Mouse (Mus musculus) gastrocnemius, adult 2 months (tissue): ENCODE data around the gene Thrap3. TPM values are rescaled to one million over a fixed set of nuclear protein-coding genes. Genes with fewer than 3 reads are reported as not detected.

Experiments used
- DNase-seq: peaks from one replicate; pipeline ENCODE4 v3.0.0; 2022
- H3K27ac ChIP-seq: fragments of 200-600 bp; 2 replicates; pipeline ENCODE4 v1.8.1; 2022; ENCODE audit warnings: mild to moderate bottlenecking
- H3K4me3 ChIP-seq: fragments of 200-600 bp; 2 replicates; pipeline ENCODE4 v1.8.1; 2022; ENCODE audit warnings: mild to moderate bottlenecking, moderate library complexity
- CTCF ChIP-seq: fragments of 200-600 bp; IDR thresholded peaks from 2 replicates; pipeline ENCODE4 v1.8.1; 2022; ENCODE audit warnings: antibody characterized with exemption, mild to moderate bottlenecking, moderate library complexity
- intact Hi-C: fragments of 180-260 bp; cut with DNase I; formaldehyde crosslinking; loops from one replicate; pipeline ENCODE4 v1.15.1; 2025
- total RNA-seq, 2 experiments: library from RNA; stranded (reverse); gene quantifications; 2 replicates each; pipeline ENCODE4 v1.2.3; 2021

Gene Thrap3
- total RNA-seq, 2 experiments from 2014 or later: 102 to 108 TPM

DNA sequence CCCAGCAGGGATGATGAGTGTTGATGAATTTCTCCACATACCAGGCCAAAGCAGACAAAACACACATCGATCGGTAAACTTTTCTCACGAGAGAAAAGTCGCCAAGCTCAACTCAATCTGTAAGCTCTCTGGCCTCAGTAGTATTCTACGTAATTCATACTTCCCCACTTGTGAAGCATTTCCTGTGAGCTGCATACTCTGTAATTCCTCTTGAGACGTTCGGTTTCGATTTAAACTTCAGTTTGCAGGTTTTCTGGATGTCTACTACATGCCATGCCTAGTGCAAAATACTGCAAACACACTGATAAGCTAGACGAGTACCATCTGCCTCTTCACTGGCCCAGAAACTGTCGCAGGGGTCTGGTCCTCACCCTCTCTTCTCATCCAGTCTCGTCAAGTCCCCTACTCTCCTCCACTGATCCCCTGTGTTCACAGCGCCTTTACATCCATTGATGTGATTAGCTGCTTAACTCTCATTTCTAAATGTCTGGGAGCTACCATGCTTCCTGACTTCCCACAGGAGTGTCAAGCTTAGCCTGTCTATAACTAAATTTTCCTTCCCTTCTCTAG is 2.2 kb upstream of the Thrap3 start:
- intact Hi-C loops: no loop called here
- Histone ChIP-seq H3K4me3 (no peak overlapping the region), H3K27ac (peak overlapping the region; percentile 97; the same call in 1 of the 2 replicates)
- no peak for TF ChIP-seq CTCF
- no peak for DNase-seq

DNA sequence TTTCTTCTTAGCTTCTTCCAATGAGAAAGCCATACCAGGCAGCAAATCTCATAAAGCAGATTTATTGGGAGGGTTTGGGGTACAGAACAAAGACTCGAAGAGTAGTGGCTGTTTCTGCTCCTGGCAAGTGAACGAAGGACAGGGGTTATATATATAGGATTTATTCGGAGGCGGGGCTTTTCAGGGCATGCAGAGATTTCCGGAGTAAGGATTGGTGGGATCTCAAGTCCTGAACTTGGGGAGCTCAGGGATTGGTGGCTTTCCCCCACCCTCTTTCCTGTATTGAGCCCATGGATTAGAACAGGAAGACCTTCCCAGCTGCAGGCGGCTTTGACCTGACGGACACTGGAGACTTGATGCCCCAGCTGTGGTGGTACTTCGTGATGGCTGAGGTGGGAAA is 1.5 kb upstream of the Thrap3 start:
- H3K4me3 ChIP-seq: no peak overlapping the region
- H3K27ac ChIP-seq: peak overlapping the region; percentile 97
- intact Hi-C loops: no loop called here
- DNase-seq: no peak
- TF ChIP-seq CTCF: no peak

DNA sequence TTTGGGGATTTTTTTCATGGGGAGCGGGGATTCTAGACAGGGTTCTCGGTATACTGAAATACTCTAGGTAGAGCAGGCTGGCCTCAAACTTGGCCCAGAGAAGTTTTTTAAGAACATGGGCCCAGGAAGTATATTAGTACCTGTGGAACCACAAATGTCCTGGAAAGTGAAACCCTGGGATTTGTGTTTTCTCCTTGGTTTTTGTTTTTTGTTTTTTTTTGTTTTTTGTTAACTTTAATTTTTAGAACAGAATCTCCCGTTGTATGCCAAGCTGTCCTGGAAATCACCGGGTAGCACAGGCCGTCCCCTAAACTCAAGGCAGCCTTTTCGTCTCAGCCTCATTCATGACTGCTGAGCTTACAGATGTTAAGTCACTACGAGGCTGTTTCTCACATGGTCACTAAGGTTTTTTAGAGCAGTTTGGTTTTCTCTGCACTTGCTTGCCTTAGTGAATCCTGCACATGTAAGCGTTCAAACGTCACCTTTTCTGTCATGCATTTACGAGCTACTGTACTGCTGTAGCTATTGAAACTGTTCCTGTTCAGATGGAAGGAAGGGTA is 856 bp upstream of the Thrap3 start:
- Histone ChIP-seq H3K27ac (peak overlapping the region; percentile 97), H3K4me3 (peak overlapping the region; percentile 86)
- no peak for DNase-seq
- intact Hi-C loops: no loop called here
- TF ChIP-seq CTCF: no peak

DNA sequence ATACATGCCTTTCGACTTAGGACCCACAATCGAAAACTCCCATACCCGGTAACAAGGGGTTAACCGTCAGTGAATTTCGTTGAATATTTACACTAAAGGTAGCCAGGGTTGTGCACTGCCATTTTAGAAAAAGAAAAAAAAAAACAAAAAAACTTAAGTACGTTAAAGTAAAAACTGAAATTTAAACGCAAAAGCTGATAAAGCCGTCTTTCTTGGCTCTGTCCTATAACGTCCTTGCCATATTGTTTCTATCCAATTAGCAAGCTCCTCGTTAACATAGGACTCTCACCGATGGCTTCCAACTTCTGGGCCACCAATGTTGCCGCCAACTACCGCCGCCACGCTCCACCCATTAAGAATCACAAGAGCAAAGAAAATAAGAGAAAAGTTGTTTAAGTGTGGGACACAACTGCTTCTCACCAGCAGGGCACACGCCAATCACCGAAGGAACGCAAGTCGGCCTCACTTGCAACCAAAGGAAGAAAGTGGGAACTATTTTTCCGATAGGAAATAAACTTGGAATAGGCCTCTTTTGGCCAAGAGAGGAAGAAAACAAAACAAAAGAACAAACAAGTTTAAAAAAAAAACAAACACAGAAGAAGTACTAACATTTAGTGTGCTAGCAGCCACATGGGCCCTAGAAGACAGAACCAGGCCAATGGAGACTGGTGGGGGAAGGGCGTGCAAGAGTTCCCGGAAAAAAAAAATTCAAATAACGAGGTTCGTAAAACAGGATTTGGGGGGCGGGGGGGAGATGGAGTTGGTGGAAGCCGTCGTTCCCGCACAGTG is 852 bp downstream of the Thrap3 start:
- DNase-seq: peak; percentile 43
- TF ChIP-seq CTCF: peak; percentile 23
- H3K27ac ChIP-seq: peak overlapping the region; percentile 97
- intact Hi-C loops: no loop called here
- H3K4me3 ChIP-seq: peak overlapping the region; percentile 86

DNA sequence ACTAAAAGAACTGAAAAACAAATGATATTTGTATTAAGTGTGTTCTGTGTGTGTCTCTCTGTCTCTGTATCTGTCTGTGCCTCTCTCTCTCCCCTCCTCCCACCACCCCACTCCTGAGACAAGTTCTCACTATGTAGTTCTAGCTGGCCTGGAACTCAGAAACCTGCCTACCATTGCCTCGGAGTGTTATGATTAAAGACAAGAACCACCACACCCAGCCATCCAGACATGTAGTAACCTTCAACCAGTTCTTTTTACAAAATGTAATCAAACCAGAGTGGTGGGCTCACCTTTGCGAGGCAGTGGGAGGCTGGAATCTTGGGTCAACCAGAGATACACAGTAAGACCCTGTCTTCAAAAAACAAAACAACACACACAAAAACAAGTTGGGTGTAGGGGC is 1.9 kb downstream of the Thrap3 start:
- DNase-seq: no peak
- no peak for TF ChIP-seq CTCF
- intact Hi-C loops: no loop called here

GRCm38 (mm10) chr4:126200036-126200435 is 2.5 kb downstream of the Thrap3 start:
- DNase-seq: no peak
- H3K4me3 ChIP-seq: peak overlapping the region; percentile 86
- no peak for TF ChIP-seq CTCF
- H3K27ac ChIP-seq: peak overlapping the region; percentile 97
- intact Hi-C loops: no loop called here

More for the DNA sequence above, 1.9 kb downstream of the Thrap3 start:
- H3K4me3 ChIP-seq: peak overlapping the region; percentile 86
- peak overlapping the region; percentile 97 for H3K27ac ChIP-seq

GRCm38 (mm10) chr4:126199556-126199955 is 3.0 kb downstream of the Thrap3 start:
- intact Hi-C loops: no loop called here
- TF ChIP-seq CTCF: no peak
- H3K27ac ChIP-seq: peak overlapping the region; percentile 97

GRCm38 (mm10) chr4:126197485-126197884 is 5.1 kb downstream of the Thrap3 start:
- Histone ChIP-seq H3K27ac (peak overlapping the region; percentile 97), H3K4me3 (peak overlapping the region; percentile 32; the same call in 1 of the 2 replicates)
- TF ChIP-seq CTCF: no peak
- intact Hi-C loops: no loop called here
- DNase-seq: no peak

More at GRCm38 (mm10) chr4:126199556-126199955, 3.0 kb downstream of the Thrap3 start:
- H3K4me3 ChIP-seq: peak overlapping the region; percentile 86
- DNase-seq: peak; percentile 41

DNA sequence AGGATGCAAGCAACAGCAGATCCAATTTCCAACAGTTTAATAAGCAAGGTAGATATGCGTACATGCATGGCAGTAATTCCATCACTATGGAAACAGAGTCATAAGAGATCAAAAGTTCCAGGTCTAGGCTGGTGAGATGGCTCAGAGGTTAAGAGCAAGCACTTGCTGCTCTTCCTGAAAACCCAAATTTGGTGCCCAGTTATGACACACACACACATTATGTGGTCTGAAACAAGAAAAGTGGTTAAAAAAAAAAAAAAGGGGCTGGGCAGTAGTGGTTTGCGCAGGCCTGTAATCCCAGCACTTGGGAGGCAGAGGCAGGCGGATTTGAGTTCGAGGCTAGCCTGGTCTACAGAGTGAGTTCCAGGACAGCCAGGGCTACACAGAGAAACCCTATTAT is 7.6 kb downstream of the Thrap3 start:
- TF ChIP-seq CTCF: no peak
- intact Hi-C loops: no loop called here
- Histone ChIP-seq H3K4me3 (no peak overlapping the region), H3K27ac (no peak overlapping the region)
- no peak for DNase-seq

DNA sequence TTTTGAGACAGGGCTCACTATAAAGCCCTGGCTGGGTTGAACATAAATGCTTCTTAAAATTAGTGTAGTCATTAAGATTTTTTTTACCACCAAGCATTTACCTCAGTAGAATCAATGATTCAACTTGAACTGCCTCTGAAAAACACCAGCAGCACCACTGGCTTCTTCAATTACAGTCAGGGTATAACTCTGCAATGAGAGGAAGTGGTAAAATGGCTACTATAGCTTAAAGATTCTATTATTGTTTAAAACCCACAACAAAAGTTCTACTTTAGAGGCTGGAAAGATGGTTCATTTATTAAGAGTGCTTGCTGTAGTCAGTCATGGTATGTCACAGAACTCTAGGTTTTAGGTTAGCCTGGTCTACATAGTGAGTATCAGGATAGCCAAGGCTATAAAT is 8.3 kb downstream of the Thrap3 start:
- H3K27ac ChIP-seq: no peak overlapping the region
- DNase-seq: no peak

GRCm38 (mm10) chr4:126190636-126191035 is 11.9 kb downstream of the Thrap3 start:
- TF ChIP-seq CTCF: no peak
- Histone ChIP-seq H3K27ac (no peak overlapping the region), H3K4me3 (no peak overlapping the region)
- intact Hi-C loops: no loop called here
- DNase-seq: no peak

More for the DNA sequence above, 8.3 kb downstream of the Thrap3 start:
- intact Hi-C loops: no loop called here
- no peak overlapping the region for H3K4me3 ChIP-seq
- TF ChIP-seq CTCF: no peak

DNA sequence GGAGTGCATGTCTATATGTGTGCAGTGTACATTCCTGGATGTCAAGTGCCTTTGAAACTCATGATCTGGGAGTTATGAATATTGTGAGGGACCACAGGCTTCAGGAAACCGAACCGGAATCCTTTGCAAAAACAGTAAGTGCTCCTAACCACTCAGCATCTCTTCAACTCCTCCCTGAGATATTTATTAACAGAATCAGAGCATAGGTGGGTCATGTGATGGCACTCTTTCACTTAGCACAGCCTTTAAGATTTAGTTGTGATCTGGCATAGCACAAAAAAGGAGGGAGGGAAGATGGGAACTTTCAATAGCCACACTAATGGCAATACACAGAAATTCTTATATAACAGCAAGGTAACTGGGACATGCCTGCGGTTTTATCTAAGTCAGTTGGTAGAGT is 15.5 kb downstream of the Thrap3 start:
- no peak for DNase-seq
- no peak for TF ChIP-seq CTCF
- no peak overlapping the region for H3K4me3 ChIP-seq
- intact Hi-C loops: no loop called here
- H3K27ac ChIP-seq: peak overlapping the region; percentile 50; the same call in 1 of the 2 replicates

DNA sequence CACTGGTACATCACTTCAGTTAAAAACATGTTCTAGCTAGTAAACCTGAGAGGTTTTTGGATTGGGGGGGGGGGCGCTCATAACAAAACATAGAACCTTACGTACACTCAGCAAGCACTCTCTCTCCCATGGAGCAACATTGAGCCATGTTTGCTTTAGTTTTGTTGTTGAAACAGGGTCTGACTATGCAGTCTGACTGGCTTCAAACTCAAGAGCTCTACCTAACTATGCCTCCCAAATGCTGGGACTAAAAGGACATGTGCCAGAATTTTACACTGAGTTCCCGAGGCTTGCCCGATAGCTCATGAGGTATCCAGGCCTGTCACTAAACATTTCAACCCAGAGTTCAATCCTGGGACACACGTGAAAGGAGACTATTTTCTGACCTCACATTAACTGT is 19.5 kb downstream of the Thrap3 start:
- no peak overlapping the region for H3K27ac ChIP-seq
- DNase-seq: no peak
- no peak for TF ChIP-seq CTCF
- H3K4me3 ChIP-seq: no peak overlapping the region
- intact Hi-C loops: loop anchor here (2.0 to 5.0 kb wide), 3 partner anchors 44 to 129 kb away; no protein-coding TSS in a partner anchor
